Mouse (Mus musculus): ENCODE results near the gene Gm13090.

Gene Gm13090

GRCm38 (mm10) chr4:151103646-151104045 lies 14.3 kb downstream of the Gm13090 start:
- DNase-seq, result no peak

DNA sequence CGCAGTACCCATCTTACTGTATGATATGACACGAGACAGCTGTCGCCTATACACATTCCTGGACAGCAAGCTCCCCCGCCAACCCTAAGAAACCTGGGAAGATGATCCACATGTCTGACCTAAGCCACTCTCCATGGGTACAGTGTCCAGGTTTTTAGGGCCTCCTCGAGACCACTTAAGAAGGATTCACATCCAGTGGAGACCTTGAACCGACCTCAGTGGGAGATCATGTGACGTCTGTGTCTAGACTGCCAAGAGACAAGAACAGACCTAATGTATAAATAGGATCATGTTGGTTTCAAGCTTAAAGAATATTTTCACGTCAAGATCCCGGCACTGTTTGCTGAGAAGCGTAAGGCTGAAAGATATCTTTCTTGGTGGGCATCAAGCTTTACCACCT lies 14.8 kb downstream of the Gm13090 start:
- peak; percentile 38 for DNase-seq

DNA sequence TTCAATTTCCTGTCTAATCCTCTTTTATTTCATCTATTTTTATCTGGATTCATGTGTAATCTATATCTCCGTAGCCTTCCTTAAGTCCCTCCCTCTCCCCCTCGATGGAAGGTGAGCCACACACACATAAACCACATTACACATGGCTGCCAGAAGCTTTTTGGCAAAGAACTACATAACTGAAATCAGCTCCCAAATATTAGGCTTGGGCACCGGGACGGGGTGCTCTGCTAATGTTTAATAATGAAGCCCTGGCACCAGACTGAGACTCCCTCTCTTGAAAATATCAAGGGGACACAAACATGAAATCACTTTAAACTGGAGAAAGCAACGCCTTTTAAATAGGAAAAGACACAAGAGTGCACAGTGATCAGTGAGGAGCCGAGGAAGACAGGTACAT lies 16.5 kb downstream of the Gm13090 start:
- no peak for DNase-seq

DNA sequence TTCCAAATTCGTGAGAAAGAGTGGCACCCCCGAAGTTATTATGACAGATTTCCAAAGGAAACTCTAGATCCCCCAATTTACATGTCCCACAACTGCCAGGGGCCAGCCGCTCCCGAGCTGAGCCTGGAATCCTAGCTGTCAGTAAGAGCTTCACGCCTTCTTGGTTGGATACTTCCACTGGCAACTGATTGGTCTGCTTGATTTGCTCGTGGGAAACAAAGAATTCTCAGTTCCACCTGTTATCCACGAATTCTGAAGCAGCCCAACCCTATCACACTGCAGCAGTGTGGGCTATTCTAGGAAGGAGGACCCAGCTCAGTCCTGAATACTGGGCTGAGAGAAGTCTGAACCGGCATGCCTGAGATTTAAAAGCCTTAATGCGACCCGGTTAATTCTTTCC lies 17.1 kb downstream of the Gm13090 start:
- peak; percentile 51 for DNase-seq

GRCm38 (mm10) chr4:151107131-151108001 lies 18.0 kb downstream of the Gm13090 start:
- DNase-seq, result peak; percentile 83

DNA sequence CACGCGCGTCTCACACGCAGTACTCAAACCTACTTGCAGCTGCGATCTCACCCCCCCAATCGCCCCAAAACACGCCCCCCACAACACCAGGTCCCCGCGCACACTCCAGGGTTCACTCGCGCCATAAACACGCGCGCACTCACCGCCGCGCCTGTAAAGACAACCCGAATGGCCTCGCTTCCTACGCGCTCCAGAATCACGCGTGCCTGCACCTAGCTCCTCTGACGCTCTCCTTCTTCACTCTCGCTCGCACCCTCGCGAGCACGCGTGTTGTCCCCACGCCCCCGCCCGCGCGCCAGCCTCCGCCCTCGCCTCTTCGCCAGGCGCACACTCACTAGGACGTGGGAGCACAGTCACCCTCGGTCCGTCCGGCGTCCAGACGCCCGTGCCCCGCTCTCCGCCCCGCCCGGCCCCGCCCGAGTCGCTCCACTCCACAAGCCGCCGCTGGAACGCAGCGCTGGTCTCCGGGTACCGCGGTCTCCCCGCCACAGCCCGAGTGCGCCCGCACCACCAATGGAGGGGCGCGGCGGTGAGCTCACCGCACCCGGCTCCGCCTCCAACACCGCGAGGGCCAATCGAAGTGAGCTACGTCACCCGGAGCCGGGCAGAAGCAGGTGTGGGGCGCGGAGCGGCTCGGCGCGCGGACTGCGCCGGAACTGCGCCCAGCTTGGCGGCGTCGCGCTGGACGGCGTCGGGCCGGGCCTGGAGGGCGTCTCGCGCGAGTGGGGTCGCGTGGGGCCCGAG lies 18.8 kb downstream of the Gm13090 start:
- DNase-seq, result peak; percentile 97

DNA sequence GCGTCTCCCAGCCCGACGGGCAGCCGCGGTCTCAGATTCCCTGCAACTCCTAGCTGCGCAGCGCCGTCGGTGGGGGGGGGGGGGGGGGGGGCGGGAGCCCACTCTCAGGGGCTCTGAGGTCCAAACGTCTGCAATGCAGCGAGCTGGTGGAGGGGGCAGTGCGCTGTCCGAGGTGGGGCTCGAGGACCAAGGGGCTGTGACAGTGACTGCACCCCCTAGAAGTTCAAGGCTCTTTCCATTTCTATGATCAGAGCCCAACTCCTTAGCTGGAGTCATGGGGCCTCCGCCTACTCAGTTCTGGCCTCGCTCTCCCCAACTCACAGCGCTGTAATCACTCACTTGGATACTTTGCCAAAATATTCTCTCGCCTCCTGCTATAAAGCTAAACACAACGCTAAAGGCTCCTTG lies 19.5 kb downstream of the Gm13090 start:
- DNase-seq, result no peak

- no peak for DNase-seq
Observed at GRCm38 (mm10) chr4:151111226-151111625, 21.9 kb downstream of the Gm13090 start.

DNA sequence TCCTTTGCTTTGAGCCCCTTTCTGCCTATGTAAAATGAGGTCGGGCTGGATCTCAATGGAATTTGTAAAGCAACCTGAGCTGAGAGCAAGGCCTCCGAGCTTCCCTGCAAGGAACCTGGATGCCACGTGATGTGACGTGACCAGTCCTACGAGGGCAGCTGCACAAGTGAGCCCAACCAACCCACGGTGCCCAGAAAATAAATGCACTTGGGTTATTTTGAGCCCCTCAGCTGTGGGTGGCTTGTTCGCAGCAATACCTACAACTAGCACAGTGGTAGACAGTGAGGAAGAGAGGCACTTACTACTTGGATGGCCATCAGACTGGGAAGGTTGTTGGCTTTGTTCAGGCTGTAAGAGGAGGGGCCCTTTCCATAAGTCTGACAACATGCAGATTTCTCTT lies 25.2 kb downstream of the Gm13090 start:
- DNase-seq, result no peak

DNA sequence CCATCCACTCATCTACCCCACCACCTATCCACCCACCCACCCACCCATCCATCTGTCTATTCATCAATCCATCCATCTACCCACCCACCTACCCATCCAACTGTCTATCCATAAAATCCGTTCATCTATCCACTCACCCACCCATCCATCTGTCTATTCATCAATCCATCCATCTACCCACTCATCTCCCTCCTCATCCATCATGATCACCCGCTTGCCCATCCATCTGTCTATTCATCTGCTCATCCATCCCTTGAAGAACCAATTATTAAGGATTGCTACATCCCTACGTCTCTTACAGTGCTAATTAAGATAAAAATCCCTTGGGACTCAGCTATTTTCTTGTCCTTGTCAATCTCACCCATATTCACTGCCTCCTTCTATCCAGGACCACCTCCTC lies 29.5 kb downstream of the Gm13090 start:
- no peak for DNase-seq

- peak; percentile 55 for DNase-seq
Observed at GRCm38 (mm10) chr4:151127636-151128548, 38.5 kb downstream of the Gm13090 start.

DNA sequence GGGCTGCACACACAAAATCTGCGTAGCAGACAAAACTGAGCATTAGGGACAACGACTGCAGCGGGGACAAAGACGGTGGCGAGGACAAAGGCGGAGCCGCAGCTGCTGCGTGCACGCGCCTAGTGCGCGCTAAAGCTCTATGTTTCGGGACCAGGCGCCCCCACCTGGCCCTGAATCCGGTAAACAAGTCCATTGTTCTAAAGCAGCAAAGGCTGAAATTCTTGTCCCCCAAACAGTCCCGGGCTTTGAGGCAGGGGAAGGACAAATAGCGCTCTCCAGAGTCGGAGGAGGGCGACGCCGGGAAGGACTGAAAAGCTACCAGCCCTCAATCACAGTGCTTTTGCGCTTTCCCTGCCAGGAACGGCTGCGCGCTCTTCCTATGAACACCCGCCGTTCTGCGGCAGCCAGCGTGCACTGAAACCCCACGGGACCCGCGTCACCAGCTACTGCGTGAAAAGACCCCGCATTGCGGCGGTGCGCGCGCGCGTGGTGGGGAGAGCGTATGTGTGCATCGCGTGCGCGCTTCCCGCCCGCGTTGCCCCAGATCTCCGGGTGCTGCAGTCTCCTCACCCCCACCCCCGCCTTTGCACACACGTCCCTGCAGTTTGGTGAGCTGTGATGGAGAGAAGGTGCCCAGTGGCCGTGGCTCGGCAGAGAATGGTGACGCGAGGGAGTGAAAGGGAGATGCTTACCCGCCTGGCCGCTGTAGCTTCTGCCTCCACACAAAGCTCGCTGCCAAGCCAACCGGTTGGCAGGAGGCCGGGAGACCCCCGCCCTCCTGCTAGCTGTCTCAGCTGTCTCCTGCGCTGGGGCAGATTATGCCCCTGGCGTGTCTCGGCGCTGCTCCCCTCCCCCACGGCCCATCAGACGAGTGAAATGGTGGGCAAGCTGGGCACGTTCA lies 39.5 kb downstream of the Gm13090 start:
- peak; percentile 95 for DNase-seq

DNA sequence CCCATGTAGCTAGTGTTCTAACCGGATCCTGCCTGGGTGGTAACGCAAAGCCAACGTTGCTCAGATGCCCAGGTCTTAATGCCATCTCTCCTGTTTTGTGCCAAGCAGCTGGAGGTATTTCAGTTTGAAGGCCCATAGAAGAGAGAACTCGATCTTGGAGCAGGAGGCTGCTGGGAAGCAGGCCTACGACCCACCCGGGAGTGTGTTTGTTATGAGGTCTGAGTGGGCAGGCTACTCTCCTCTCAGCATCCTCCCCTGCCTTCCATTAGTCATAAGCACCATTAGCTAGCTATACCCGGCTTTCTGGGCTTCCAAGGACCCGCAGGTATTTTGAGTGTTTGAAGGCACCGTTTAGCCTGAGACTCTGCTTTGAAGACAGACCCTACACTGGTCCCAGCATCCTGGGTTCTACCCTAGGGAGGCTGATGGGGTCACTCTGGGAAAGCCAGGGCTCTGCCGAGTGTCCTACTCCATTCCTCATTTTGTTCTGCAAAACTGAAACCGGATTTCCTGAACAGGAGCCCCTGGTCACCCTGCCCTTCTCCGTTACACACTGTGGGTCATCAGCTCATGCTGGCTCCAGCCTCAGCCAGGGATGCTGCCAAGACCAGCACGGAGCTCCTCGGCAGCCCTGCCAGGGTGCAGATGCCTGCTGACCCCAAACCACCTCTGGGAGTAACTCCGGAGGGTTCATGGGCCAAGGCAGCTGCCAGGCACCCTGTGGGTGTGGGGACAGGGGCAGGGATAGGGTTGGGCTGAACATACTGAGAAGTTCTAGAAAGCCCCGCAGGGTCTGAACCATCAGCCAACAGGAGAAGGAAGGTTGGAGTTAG lies 40.6 kb downstream of the Gm13090 start:
- DNase-seq, result no peak

- DNase-seq, result no peak
Observed at GRCm38 (mm10) chr4:151130756-151131490, 41.6 kb downstream of the Gm13090 start.

- no peak for DNase-seq
Observed at GRCm38 (mm10) chr4:151132493-151132892, 43.1 kb downstream of the Gm13090 start.

GRCm38 (mm10) chr4:151133760-151134159 lies 44.4 kb downstream of the Gm13090 start:
- no peak for DNase-seq

- no peak for DNase-seq
Observed at GRCm38 (mm10) chr4:151135491-151135890, 46.1 kb downstream of the Gm13090 start.

DNA sequence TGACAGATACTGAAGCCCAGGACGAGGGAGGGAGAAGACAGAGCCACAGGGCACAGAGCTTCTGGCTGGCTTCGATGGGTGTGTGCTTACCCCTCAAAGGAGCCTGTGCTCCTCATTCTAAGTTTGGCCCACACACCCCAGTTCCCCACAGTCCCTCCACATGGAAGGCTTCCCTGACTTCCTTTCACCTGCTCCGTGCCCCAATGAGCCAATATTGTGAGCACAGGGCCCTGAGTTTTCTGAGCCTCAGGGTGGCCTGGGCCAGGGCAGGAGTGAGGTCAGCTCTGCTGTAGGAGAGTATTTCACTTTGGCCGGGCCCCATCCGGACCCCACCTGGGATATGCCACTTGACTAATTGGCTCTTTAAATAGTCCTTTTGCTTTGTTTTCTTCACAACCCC lies 48.3 kb downstream of the Gm13090 start:
- no peak for DNase-seq

GRCm38 (mm10) chr4:151138135-151138534 lies 48.8 kb downstream of the Gm13090 start:
- DNase-seq, result peak; percentile 59

DNA sequence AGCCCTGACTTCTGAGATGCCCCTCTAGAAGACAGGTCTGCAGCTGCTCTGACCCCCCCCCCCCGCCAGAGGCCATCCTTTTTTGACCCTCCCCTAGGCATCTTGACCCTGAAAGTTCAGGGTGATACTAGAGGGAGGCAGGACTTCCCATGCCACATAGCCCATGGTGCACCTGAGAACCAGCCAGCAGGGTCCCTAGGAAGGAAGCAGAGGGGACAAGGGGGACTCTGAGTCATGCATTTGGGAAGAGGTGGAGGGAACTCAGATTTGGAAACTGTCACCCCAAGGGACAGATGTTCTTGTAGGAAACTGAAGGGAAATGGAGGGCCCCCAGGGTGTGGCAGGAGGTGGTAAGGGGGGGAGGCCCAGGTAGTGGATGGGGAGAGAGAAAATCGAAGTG lies 49.2 kb downstream of the Gm13090 start:
- DNase-seq, result no peak

Measured in retina, postnatal 1 day (tissue).